Mouse (Mus musculus): ENCODE data around the gene Chdh. TPM values are rescaled to one million over a fixed set of nuclear protein-coding genes. Genes with fewer than 3 reads are reported as not detected.

Gene Chdh
- polyA plus RNA-seq, 2 experiments = 0.43 to 1.3 TPM

GRCm38 (mm10) chr14:29976927-29977326, 31.9 kb upstream of the Chdh start:
- H3K27ac ChIP-seq (replicated peaks; ENCODE audit: low read depth, low read length) = no peak overlapping the region
- no peak for TF ChIP-seq POLR2A (IDR thresholded peaks at IDR 0.05; ENCODE audit: borderline replicate concordance, extremely low read depth, insufficient read depth, insufficient read length)
- H3K9me3 ChIP-seq (ENCODE audit: control insufficient read depth, low read length) = no peaks in the 10 kb centered on the region
- peaks cover 57% of the 10 kb centered on the region for H3K36me3 ChIP-seq (ENCODE audit: control insufficient read depth, insufficient read depth, low read length)
- ATAC-seq (ENCODE audit: low FRiP score, low read depth) (no peak), DNase-seq (ENCODE audit: low spot score) (no peak)
- no peak overlapping the region for H3K4me3 ChIP-seq (replicated peaks; ENCODE audit: low read length)
- H3K27me3 ChIP-seq (ENCODE audit: control insufficient read depth, insufficient read depth, low read length) = no peaks in the 10 kb centered on the region
- H3K4me1 ChIP-seq (ENCODE audit: control insufficient read depth, insufficient read depth, low read length) = peaks cover 8% of the 10 kb centered on the region
- H3K4me2 ChIP-seq (replicated peaks; ENCODE audit: low read depth, low read length, severe bottlenecking) = no peak overlapping the region
- 97% methylated on average over 6 of the region's 6 CpGs for WGBS
- no peak overlapping the region for H3K9ac ChIP-seq (ENCODE audit: low read depth, low read length, severe bottlenecking)

- DNase-seq (ENCODE audit: low spot score) (peak; percentile 96), ATAC-seq (ENCODE audit: low FRiP score, low read depth) (peak; percentile 95)
- Histone ChIP-seq H3K9ac (ENCODE audit: low read depth, low read length, severe bottlenecking) (peak within 1 kb of the TSS; percentile 89), H3K9me3 (ENCODE audit: control insufficient read depth, low read length) (no peaks in the 10 kb centered on the region), H3K27ac (replicated peaks; ENCODE audit: low read depth, low read length) (peak within 1 kb of the TSS; percentile 93), H3K4me3 (replicated peaks; ENCODE audit: low read length) (peak within 1 kb of the TSS; percentile 76), H3K36me3 (ENCODE audit: control insufficient read depth, insufficient read depth, low read length) (peaks cover 57% of the 10 kb centered on the region), H3K27me3 (ENCODE audit: control insufficient read depth, insufficient read depth, low read length) (no peaks in the 10 kb centered on the region), H3K4me2 (replicated peaks; ENCODE audit: low read depth, low read length, severe bottlenecking) (peak within 1 kb of the TSS; percentile 79), H3K4me1 (ENCODE audit: control insufficient read depth, insufficient read depth, low read length) (peaks cover 8% of the 10 kb centered on the region)
- 4% methylated on average over 44 of the region's 44 CpGs for WGBS
- TF ChIP-seq POLR2A (IDR thresholded peaks at IDR 0.05; ENCODE audit: borderline replicate concordance, extremely low read depth, insufficient read depth, insufficient read length) = peak; percentile 72; the same call in 1 of the 2 replicates
Observed at GRCm38 (mm10) chr14:29978254-29979204, 30.3 kb upstream of the Chdh start, which contains the start of gene Actr8. Gene Actr8, plus strand, starts transcription at chr14:29978337.

- 97% methylated on average over 10 of the region's 10 CpGs for WGBS
Observed at GRCm38 (mm10) chr14:29980447-29981205, 28.2 kb upstream of the Chdh start.

GRCm38 (mm10) chr14:29986096-29986495, 22.7 kb upstream of the Chdh start:
- Histone ChIP-seq H3K4me3 (replicated peaks; ENCODE audit: low read length) (no peak overlapping the region), H3K4me1 (ENCODE audit: control insufficient read depth, insufficient read depth, low read length) (no peaks in the 10 kb centered on the region), H3K4me2 (replicated peaks; ENCODE audit: low read depth, low read length, severe bottlenecking) (no peak overlapping the region), H3K27me3 (ENCODE audit: control insufficient read depth, insufficient read depth, low read length) (no peaks in the 10 kb centered on the region), H3K9ac (ENCODE audit: low read depth, low read length, severe bottlenecking) (no peak overlapping the region), H3K9me3 (ENCODE audit: control insufficient read depth, low read length) (no peaks in the 10 kb centered on the region), H3K36me3 (ENCODE audit: control insufficient read depth, insufficient read depth, low read length) (peaks cover 100% of the 10 kb centered on the region), H3K27ac (replicated peaks; ENCODE audit: low read depth, low read length) (no peak overlapping the region)
- no peak for TF ChIP-seq POLR2A (IDR thresholded peaks at IDR 0.05; ENCODE audit: borderline replicate concordance, extremely low read depth, insufficient read depth, insufficient read length)
- no peak for ATAC-seq (ENCODE audit: low FRiP score, low read depth)
- 89% methylated on average over 4 of the region's 4 CpGs for whole genome bisulfite sequencing
- DNase-seq (ENCODE audit: low spot score) = no peak

More at GRCm38 (mm10) chr14:29980447-29981205, 28.2 kb upstream of the Chdh start:
- ATAC-seq (ENCODE audit: low FRiP score, low read depth) (no peak), DNase-seq (ENCODE audit: low spot score) (peak; percentile 34)
- Histone ChIP-seq H3K9ac (ENCODE audit: low read depth, low read length, severe bottlenecking) (no peak overlapping the region), H3K4me1 (ENCODE audit: control insufficient read depth, insufficient read depth, low read length) (peaks cover 8% of the 10 kb centered on the region), H3K4me3 (replicated peaks; ENCODE audit: low read length) (no peak overlapping the region), H3K4me2 (replicated peaks; ENCODE audit: low read depth, low read length, severe bottlenecking) (no peak overlapping the region), H3K9me3 (ENCODE audit: control insufficient read depth, low read length) (no peaks in the 10 kb centered on the region), H3K27me3 (ENCODE audit: control insufficient read depth, insufficient read depth, low read length) (no peaks in the 10 kb centered on the region), H3K36me3 (ENCODE audit: control insufficient read depth, insufficient read depth, low read length) (peaks cover 60% of the 10 kb centered on the region), H3K27ac (replicated peaks; ENCODE audit: low read depth, low read length) (no peak overlapping the region)
- no peak for TF ChIP-seq POLR2A (IDR thresholded peaks at IDR 0.05; ENCODE audit: borderline replicate concordance, extremely low read depth, insufficient read depth, insufficient read length)

- H3K27ac ChIP-seq (replicated peaks; ENCODE audit: low read depth, low read length) = no peak overlapping the region
- 83% methylated on average over 6 of the region's 6 CpGs for WGBS
- peaks cover 100% of the 10 kb centered on the region for H3K36me3 ChIP-seq (ENCODE audit: control insufficient read depth, insufficient read depth, low read length)
- H3K4me3 ChIP-seq (replicated peaks; ENCODE audit: low read length) = no peak overlapping the region
- no peak overlapping the region for H3K9ac ChIP-seq (ENCODE audit: low read depth, low read length, severe bottlenecking)
- ATAC-seq (ENCODE audit: low FRiP score, low read depth) (no peak), DNase-seq (ENCODE audit: low spot score) (no peak)
- H3K4me1 ChIP-seq (ENCODE audit: control insufficient read depth, insufficient read depth, low read length) = no peaks in the 10 kb centered on the region
- H3K9me3 ChIP-seq (ENCODE audit: control insufficient read depth, low read length) = no peaks in the 10 kb centered on the region
- H3K27me3 ChIP-seq (ENCODE audit: control insufficient read depth, insufficient read depth, low read length) = no peaks in the 10 kb centered on the region
- no peak for TF ChIP-seq POLR2A (IDR thresholded peaks at IDR 0.05; ENCODE audit: borderline replicate concordance, extremely low read depth, insufficient read depth, insufficient read length)
- no peak overlapping the region for H3K4me2 ChIP-seq (replicated peaks; ENCODE audit: low read depth, low read length, severe bottlenecking)
Observed at GRCm38 (mm10) chr14:29987276-29987675, 21.5 kb upstream of the Chdh start.

Measured in limb, embryonic 14.5 days (tissue).